Mouse (Mus musculus) ES-Bruce4 (cell line): ENCODE measurements around the gene Bend4.

Experiments
- CTCF ChIP-seq: IDR thresholded peaks from one replicate; pipeline ENCODE4 v1.8.1; 2011; ENCODE audit warnings: low read depth, low read length
- EP300 ChIP-seq: IDR thresholded peaks from 2 replicates; pipeline ENCODE4 v1.6.1; 2011; ENCODE audit warnings: low read depth, low read length; ENCODE audit not compliant: insufficient read depth
- POLR2A ChIP-seq: IDR thresholded peaks from one replicate; pipeline ENCODE4 v1.8.1; 2011; ENCODE audit warnings: low read length; ENCODE audit not compliant: insufficient read depth

DNA sequence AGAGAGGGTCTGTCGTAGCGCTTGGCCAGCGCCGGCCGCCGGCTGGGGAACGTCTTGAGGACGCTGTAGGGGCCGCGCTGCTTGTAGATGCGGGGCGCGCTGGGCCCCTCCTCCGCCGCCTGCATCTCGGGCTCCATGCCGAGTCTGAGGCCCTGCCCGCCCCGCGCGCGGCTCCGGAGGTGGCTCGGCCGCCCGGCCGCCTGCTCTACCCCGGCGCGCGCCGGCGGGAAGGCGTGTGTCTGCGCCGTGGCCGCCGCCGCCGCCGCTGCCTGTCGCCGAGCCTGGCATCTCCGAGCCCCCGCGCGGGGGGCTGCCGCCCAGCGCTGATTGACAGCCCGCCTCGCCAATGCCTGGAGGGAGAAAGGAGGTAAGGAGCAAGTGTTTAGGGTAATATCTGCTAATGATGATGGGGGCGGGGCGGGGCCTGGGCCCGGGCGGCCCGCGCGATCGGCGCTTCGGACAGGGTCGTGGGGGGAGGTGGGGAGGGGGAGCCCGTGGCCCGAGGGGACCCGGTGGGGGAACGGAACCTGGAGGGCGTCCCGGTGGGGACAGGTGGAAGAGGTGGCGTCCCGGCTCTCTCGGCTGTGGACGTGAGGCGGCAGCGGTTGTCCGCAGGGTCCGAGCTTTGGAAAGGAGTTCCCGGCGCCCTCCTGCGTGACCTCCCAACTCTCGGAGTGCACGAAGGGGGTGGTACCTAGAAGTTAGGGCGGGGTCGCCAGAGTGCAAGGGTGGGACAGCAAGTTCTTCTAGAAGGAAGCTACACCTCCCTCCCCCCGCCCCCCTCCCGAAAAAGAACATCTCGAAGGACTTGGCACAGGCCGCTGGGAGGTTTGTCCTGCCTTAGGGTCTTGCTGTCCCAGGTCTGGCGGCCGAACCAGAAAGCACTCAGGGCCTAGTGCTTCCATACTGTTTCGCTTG is at the start of gene Bend4:
- TF ChIP-seq CTCF (no peak), POLR2A (no peak), EP300 (no peak)
